Mouse (Mus musculus): ENCODE measurements around the gene Itpr2. TPM values are rescaled to one million over a fixed set of nuclear protein-coding genes. Genes with fewer than 3 reads are reported as not detected.
A peak's percentile ranks its signal among the peaks of the same experiment; 100 is the strongest.

Gene Itpr2
- polyA plus RNA-seq, 2 experiments = 0.64 to 1.7 TPM

- TF ChIP-seq CTCF (IDR thresholded peaks at IDR 0.05; ENCODE audit: low read depth) (peak; percentile 64), EP300 (IDR thresholded peaks at IDR 0.05; ENCODE audit: low read depth) (no peak)
- Histone ChIP-seq H3K4me2 (ENCODE audit: low read depth) (no peak overlapping the region), H3K27ac (no peak overlapping the region), H3K4me1 (replicated peaks; ENCODE audit: control insufficient read depth in 2 of 2, insufficient read depth in 2 of 2, low read length in 1 of 2) (no peaks in the 10 kb centered on the region), H3K27me3 (ENCODE audit: control insufficient read depth, insufficient read depth, low read length) (no peaks in the 10 kb centered on the region), H3K36me3 (replicated peaks; ENCODE audit: control insufficient read depth, insufficient read depth, low read depth) (no peaks in the 10 kb centered on the region), H3K4me3 (ENCODE audit: insufficient read depth in 1 of 2, low read depth in 2 of 2, low read length in 2 of 2) (no peak overlapping the region), H3K9ac (replicated peaks) (no peak overlapping the region), H3K9me3 (ENCODE audit: control insufficient read depth, low read length) (no peaks in the 10 kb centered on the region)
- ATAC-seq (ENCODE audit: insufficient read depth) = no peak
- peak in 1 of 3 experiments; percentile 6 for DNase-seq (ENCODE audit: low read depth in 3 of 3, low spot score in 3 of 3)
- 58% methylated on average over 3 of the region's 3 CpGs for WGBS (ENCODE audit: insufficient replicate concordance)
These were observed 157.3 kb downstream of the Itpr2 start for GRCm38 (mm10) chr6:146344732-146345131.

DNA sequence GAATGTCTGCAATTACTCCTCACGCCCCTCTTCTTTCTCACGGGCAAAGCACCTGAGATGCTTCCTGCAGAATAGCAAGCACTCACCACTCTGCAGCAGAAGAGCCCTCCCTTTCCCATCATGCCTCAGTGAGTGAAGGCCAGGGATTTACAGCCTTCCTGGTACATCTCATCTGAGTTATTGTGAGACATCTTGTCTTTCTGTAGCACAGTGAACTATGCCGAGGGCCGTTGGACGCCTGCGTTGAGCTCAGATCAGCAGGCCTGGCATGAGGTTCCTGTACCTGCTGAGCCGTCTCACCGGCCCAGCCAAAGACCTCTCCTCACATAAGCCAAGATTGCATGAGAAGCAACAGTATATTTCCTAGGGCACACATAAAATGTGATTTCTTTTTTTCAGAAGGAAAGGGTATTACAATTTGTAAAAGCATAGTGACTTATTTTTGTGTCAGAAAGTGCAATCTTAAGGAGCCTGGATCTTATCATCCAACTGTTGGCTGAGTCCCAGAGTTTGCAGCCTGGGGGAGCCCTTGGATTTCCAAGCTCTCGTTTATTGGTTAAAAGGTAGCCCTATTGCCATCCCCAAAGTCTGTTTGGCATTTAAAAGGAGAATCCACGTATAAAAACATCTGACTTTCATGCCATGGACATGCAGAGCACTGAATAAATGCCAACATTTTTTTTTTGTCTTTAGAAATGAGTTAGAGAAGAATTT, 158.2 kb downstream of the Itpr2 start:
- ATAC-seq (ENCODE audit: insufficient read depth) = no peak
- 62% methylated on average over 10 of the region's 10 CpGs for WGBS (ENCODE audit: insufficient replicate concordance)
- DNase-seq (ENCODE audit: low read depth in 3 of 3, low spot score in 3 of 3) = no peak

DNA sequence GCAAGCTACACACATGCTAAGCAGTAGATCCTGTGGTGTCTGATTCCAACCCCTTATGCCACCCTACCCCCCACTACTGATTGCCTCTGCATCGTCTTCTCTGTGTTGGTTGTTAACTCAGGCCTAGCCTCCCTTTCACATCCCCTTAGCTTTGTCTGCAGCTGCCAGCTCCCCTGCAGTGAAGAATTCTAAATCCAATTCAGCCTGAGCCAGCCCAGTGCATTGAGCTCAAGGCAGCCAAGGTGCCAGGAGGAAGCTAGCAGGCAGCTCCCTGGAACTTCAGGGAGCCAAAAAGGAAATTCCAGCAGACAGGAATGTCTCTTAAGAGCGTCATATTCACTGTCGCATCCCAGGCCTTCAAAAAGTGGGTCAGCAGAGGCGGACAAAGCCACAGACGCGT, 159.0 kb downstream of the Itpr2 start:
- Histone ChIP-seq H3K27ac (no peak overlapping the region), H3K9me3 (ENCODE audit: control insufficient read depth, low read length) (no peaks in the 10 kb centered on the region), H3K4me2 (ENCODE audit: low read depth) (no peak overlapping the region), H3K4me1 (replicated peaks; ENCODE audit: control insufficient read depth in 2 of 2, insufficient read depth in 2 of 2, low read length in 1 of 2) (no peaks in the 10 kb centered on the region), H3K36me3 (replicated peaks; ENCODE audit: control insufficient read depth, insufficient read depth, low read depth) (no peaks in the 10 kb centered on the region), H3K4me3 (ENCODE audit: insufficient read depth in 1 of 2, low read depth in 2 of 2, low read length in 2 of 2) (no peak overlapping the region), H3K27me3 (ENCODE audit: control insufficient read depth, insufficient read depth, low read length) (no peaks in the 10 kb centered on the region), H3K9ac (replicated peaks) (no peak overlapping the region)
- no peak for DNase-seq (ENCODE audit: low read depth in 3 of 3, low spot score in 3 of 3)
- 51% methylated on average over 6 of the region's 6 CpGs for WGBS (ENCODE audit: insufficient replicate concordance)
- ATAC-seq (ENCODE audit: insufficient read depth) = no peak
- no peak for TF ChIP-seq EP300 (IDR thresholded peaks at IDR 0.05; ENCODE audit: low read depth)
- TF ChIP-seq CTCF (IDR thresholded peaks at IDR 0.05; ENCODE audit: low read depth) = no peak

More for the DNA sequence above, 158.2 kb downstream of the Itpr2 start:
- Histone ChIP-seq H3K4me3 (ENCODE audit: insufficient read depth in 1 of 2, low read depth in 2 of 2, low read length in 2 of 2) (no peak overlapping the region), H3K36me3 (replicated peaks; ENCODE audit: control insufficient read depth, insufficient read depth, low read depth) (no peaks in the 10 kb centered on the region), H3K27me3 (ENCODE audit: control insufficient read depth, insufficient read depth, low read length) (no peaks in the 10 kb centered on the region), H3K4me1 (replicated peaks; ENCODE audit: control insufficient read depth in 2 of 2, insufficient read depth in 2 of 2, low read length in 1 of 2) (no peaks in the 10 kb centered on the region), H3K4me2 (ENCODE audit: low read depth) (no peak overlapping the region), H3K27ac (no peak overlapping the region), H3K9ac (replicated peaks) (no peak overlapping the region), H3K9me3 (ENCODE audit: control insufficient read depth, low read length) (no peaks in the 10 kb centered on the region)
- TF ChIP-seq EP300 (IDR thresholded peaks at IDR 0.05; ENCODE audit: low read depth) (no peak), CTCF (IDR thresholded peaks at IDR 0.05; ENCODE audit: low read depth) (no peak)

- no peaks in the 10 kb centered on the region for H3K27me3 ChIP-seq (ENCODE audit: control insufficient read depth, insufficient read depth, low read length)
- no peak for ATAC-seq (ENCODE audit: insufficient read depth)
These were observed 160.1 kb downstream of the Itpr2 start for GRCm38 (mm10) chr6:146341934-146342333.

GRCm38 (mm10) chr6:146341413-146341812, 160.6 kb downstream of the Itpr2 start:
- 67% methylated on average over 3 of the region's 3 CpGs for WGBS (ENCODE audit: insufficient replicate concordance)
- TF ChIP-seq CTCF (IDR thresholded peaks at IDR 0.05; ENCODE audit: low read depth) = no peak
- no peak for TF ChIP-seq EP300 (IDR thresholded peaks at IDR 0.05; ENCODE audit: low read depth)
- H3K36me3 ChIP-seq (replicated peaks; ENCODE audit: control insufficient read depth, insufficient read depth, low read depth) = no peaks in the 10 kb centered on the region

More at GRCm38 (mm10) chr6:146341934-146342333, 160.1 kb downstream of the Itpr2 start:
- DNase-seq (ENCODE audit: low read depth in 3 of 3, low spot score in 3 of 3) = no peak
- Histone ChIP-seq H3K4me3 (ENCODE audit: insufficient read depth in 1 of 2, low read depth in 2 of 2, low read length in 2 of 2) (no peak overlapping the region), H3K9ac (replicated peaks) (no peak overlapping the region), H3K4me2 (ENCODE audit: low read depth) (no peak overlapping the region), H3K27ac (no peak overlapping the region), H3K36me3 (replicated peaks; ENCODE audit: control insufficient read depth, insufficient read depth, low read depth) (no peaks in the 10 kb centered on the region), H3K9me3 (ENCODE audit: control insufficient read depth, low read length) (no peaks in the 10 kb centered on the region), H3K4me1 (replicated peaks; ENCODE audit: control insufficient read depth in 2 of 2, insufficient read depth in 2 of 2, low read length in 1 of 2) (no peaks in the 10 kb centered on the region)
- 46% methylated on average over 3 of the region's 3 CpGs for WGBS (ENCODE audit: insufficient replicate concordance)
- no peak for TF ChIP-seq CTCF (IDR thresholded peaks at IDR 0.05; ENCODE audit: low read depth)
- no peak for TF ChIP-seq EP300 (IDR thresholded peaks at IDR 0.05; ENCODE audit: low read depth)

More at GRCm38 (mm10) chr6:146341413-146341812, 160.6 kb downstream of the Itpr2 start:
- Histone ChIP-seq H3K27me3 (ENCODE audit: control insufficient read depth, insufficient read depth, low read length) (no peaks in the 10 kb centered on the region), H3K27ac (no peak overlapping the region), H3K4me3 (ENCODE audit: insufficient read depth in 1 of 2, low read depth in 2 of 2, low read length in 2 of 2) (no peak overlapping the region), H3K4me2 (ENCODE audit: low read depth) (no peak overlapping the region), H3K4me1 (replicated peaks; ENCODE audit: control insufficient read depth in 2 of 2, insufficient read depth in 2 of 2, low read length in 1 of 2) (no peaks in the 10 kb centered on the region), H3K9ac (replicated peaks) (no peak overlapping the region), H3K9me3 (ENCODE audit: control insufficient read depth, low read length) (no peaks in the 10 kb centered on the region)
- no peak for DNase-seq (ENCODE audit: low read depth in 3 of 3, low spot score in 3 of 3)
- ATAC-seq (ENCODE audit: insufficient read depth) = no peak
